Mouse (Mus musculus) MEL (cell line): ENCODE measurements at regions not wholly inside any gene's neighbourhood (a gene's known extent, or its start where the extent isn't known, plus 50 kb on each side); places are given as distances from the start of the nearest gene placed in this dataset.

Experiments used
- DNase-seq: peaks from one replicate; pipeline ENCODE4 v3.0.0; 2011; ENCODE audit warnings: low read depth, low spot score
- H3K27ac ChIP-seq: 2 replicates; pipeline ENCODE4 v1.5.1; 2012; ENCODE audit warnings: low read depth, mild to moderate bottlenecking, control low read depth, low read length, moderate library complexity; ENCODE audit not compliant: control insufficient read depth
- H3K27me3 ChIP-seq, 2 experiments: fragments of 150-350 bp in 1 of 2; sonication (generic) in 1 of 2; 2 replicates each; pipeline ENCODE4 v1.6.1; 2012; ENCODE audit warnings: low read length in 2 of 2, mild to moderate bottlenecking in 2 of 2, improper control_type of control experiment in 1 of 2, moderate library complexity in 1 of 2; ENCODE audit not compliant: insufficient read depth in 2 of 2, control insufficient read depth in 1 of 2
- H3K36me3 ChIP-seq, 2 experiments: 2 replicates each; pipeline ENCODE4 v1.6.1; 2012 to 2014; ENCODE audit warnings: low read length in 2 of 2, improper control_type of control experiment in 1 of 2, inconsistent platforms in 1 of 2, mild to moderate bottlenecking in 1 of 2; ENCODE audit not compliant: insufficient read depth in 2 of 2, control insufficient read depth in 1 of 2
- H3K4me1 ChIP-seq, 2 experiments: fragments of 150-350 bp in 1 of 2; sonication (generic) in 1 of 2; 2 replicates each; pipeline ENCODE4 v1.6.1; 2012; ENCODE audit warnings: low read length in 2 of 2, improper control_type of control experiment in 1 of 2, mild to moderate bottlenecking in 1 of 2; ENCODE audit not compliant: insufficient read depth in 2 of 2, control insufficient read depth in 1 of 2
- H3K4me3 ChIP-seq, 2 experiments: fragments of 150-350 bp in 1 of 2; sonication (generic) in 1 of 2; 2 replicates each; pipeline ENCODE4 v1.5.1; 2012; ENCODE audit warnings: low read depth in 2 of 2, low read length in 2 of 2, mild to moderate bottlenecking in 2 of 2, moderate library complexity in 2 of 2, control low read depth in 1 of 2, improper control_type of control experiment in 1 of 2; ENCODE audit not compliant: control insufficient read depth in 1 of 2, insufficient read depth in 1 of 2
- H3K79me2 ChIP-seq: 2 replicates; pipeline ENCODE4 v1.6.1; 2012; ENCODE audit warnings: mild to moderate bottlenecking, low read length, moderate library complexity; ENCODE audit not compliant: control insufficient read depth, poor library complexity, insufficient read depth
- H3K9ac ChIP-seq: 2 replicates; pipeline ENCODE4 v1.6.1; 2012; ENCODE audit warnings: low read depth, mild to moderate bottlenecking, control low read depth, low read length, moderate library complexity; ENCODE audit not compliant: control insufficient read depth, poor library complexity, severe bottlenecking
- H3K9me3 ChIP-seq: fragments of 150-350 bp; sonication (generic); replicated peaks from 2 replicates; pipeline ENCODE4 v1.6.1; 2012; ENCODE audit warnings: mild to moderate bottlenecking, low read length, improper control_type of control experiment, moderate library complexity; ENCODE audit not compliant: insufficient read depth
- EP300 ChIP-seq, 2 experiments: IDR thresholded peaks; 2 replicates each; pipeline ENCODE4 v1.6.1; 2011; ENCODE audit warnings: improper control_type of control experiment in 2 of 2, low read length in 2 of 2, low read depth in 1 of 2, mild to moderate bottlenecking in 1 of 2
- KAT2A ChIP-seq: conservative IDR thresholded peaks from 2 replicates; pipeline ENCODE4 v1.6.1; 2012; ENCODE audit warnings: low read depth, low read length, improper control_type of control experiment, inconsistent platforms
- MAFK ChIP-seq: IDR thresholded peaks from 2 replicates; pipeline ENCODE4 v1.6.1; 2011; ENCODE audit warnings: low read depth, mild to moderate bottlenecking, low read length, improper control_type of control experiment, borderline replicate concordance
- MAX ChIP-seq: IDR thresholded peaks from 2 replicates; pipeline ENCODE4 v1.6.1; 2011; ENCODE audit warnings: low read length, improper control_type of control experiment
- MEF2A ChIP-seq: IDR thresholded peaks from 2 replicates; pipeline ENCODE4 v1.6.1; 2014; ENCODE audit warnings: low read depth, mild to moderate bottlenecking, inconsistent platforms, low read length, improper control_type of control experiment; ENCODE audit not compliant: poor library complexity, insufficient replicate concordance, severe bottlenecking; ENCODE audit errors: extremely low read depth
- MXI1 ChIP-seq: IDR thresholded peaks from 2 replicates; pipeline ENCODE4 v1.6.1; 2011; ENCODE audit warnings: mild to moderate bottlenecking, low read depth, low read length, improper control_type of control experiment
- MYB ChIP-seq: IDR thresholded peaks from 2 replicates; pipeline ENCODE4 v1.6.1; 2011; ENCODE audit warnings: mild to moderate bottlenecking, low read depth, low read length, improper control_type of control experiment
- NRF1 ChIP-seq: IDR thresholded peaks from 2 replicates; pipeline ENCODE4 v1.6.1; 2014; ENCODE audit warnings: low read depth, mild to moderate bottlenecking, inconsistent platforms, low read length, improper control_type of control experiment, moderate library complexity; ENCODE audit not compliant: poor library complexity, insufficient read depth, severe bottlenecking
- POLR2AphosphoS5 ChIP-seq: IDR thresholded peaks from 2 replicates; pipeline ENCODE4 v1.6.1; 2012; ENCODE audit warnings: low read depth, borderline replicate concordance, mild to moderate bottlenecking, inconsistent platforms, low read length, moderate library complexity, mixed read lengths
- RAD21 ChIP-seq: IDR thresholded peaks from 2 replicates; pipeline ENCODE4 v1.6.1; 2011; ENCODE audit warnings: mild to moderate bottlenecking, low read depth, low read length, improper control_type of control experiment
- TCF12 ChIP-seq: IDR thresholded peaks from 2 replicates; pipeline ENCODE4 v1.6.1; 2014; ENCODE audit warnings: low read depth, mild to moderate bottlenecking, inconsistent platforms, low read length, improper control_type of control experiment, moderate library complexity
- USF2 ChIP-seq, 2 experiments: IDR thresholded peaks; 2 replicates each; pipeline ENCODE4 v1.6.1; 2011 to 2012; ENCODE audit warnings: improper control_type of control experiment in 2 of 2, low read length in 2 of 2, borderline replicate concordance in 1 of 2, inconsistent platforms in 1 of 2, low read depth in 1 of 2, mild to moderate bottlenecking in 1 of 2; ENCODE audit not compliant: insufficient read depth in 1 of 2
- ZC3H11A ChIP-seq: IDR thresholded peaks from 2 replicates; pipeline ENCODE4 v1.6.1; 2012; ENCODE audit warnings: low read depth, mild to moderate bottlenecking, inconsistent platforms, low read length, improper control_type of control experiment
- ZKSCAN1 ChIP-seq: IDR thresholded peaks from 2 replicates; pipeline ENCODE4 v1.6.1; 2012; ENCODE audit warnings: low read depth, mild to moderate bottlenecking, inconsistent platforms, low read length, improper control_type of control experiment, moderate library complexity

- TF ChIP-seq MYB (no peak), MAX (no peak), KAT2A (no peak), NRF1 (no peak), ZC3H11A (no peak), TCF12 (no peak), MEF2A (no peak), MAFK (no peak), POLR2AphosphoS5 (no peak), RAD21 (no peak), EP300 (IDR thresholded peaks at IDR 0.05; ENCODE audit: low read depth in 1 of 2, low read length in 2 of 2) (no peak)
- Histone ChIP-seq H3K79me2 (no peaks in the 10 kb centered on the region), H3K27ac (no peak overlapping the region), H3K4me3 (no peak overlapping the region), H3K4me1 (no peaks in the 10 kb centered on the region), H3K27me3 (no peaks in the 10 kb centered on the region), H3K9me3 (no peaks in the 10 kb centered on the region), H3K36me3 (no peaks in the 10 kb centered on the region), H3K9ac (no peak overlapping the region)
- no peak for DNase-seq
These were observed 397.4 kb downstream of the Lrriq3 start for GRCm38 (mm10) chr3:155490670-155491069.

DNA sequence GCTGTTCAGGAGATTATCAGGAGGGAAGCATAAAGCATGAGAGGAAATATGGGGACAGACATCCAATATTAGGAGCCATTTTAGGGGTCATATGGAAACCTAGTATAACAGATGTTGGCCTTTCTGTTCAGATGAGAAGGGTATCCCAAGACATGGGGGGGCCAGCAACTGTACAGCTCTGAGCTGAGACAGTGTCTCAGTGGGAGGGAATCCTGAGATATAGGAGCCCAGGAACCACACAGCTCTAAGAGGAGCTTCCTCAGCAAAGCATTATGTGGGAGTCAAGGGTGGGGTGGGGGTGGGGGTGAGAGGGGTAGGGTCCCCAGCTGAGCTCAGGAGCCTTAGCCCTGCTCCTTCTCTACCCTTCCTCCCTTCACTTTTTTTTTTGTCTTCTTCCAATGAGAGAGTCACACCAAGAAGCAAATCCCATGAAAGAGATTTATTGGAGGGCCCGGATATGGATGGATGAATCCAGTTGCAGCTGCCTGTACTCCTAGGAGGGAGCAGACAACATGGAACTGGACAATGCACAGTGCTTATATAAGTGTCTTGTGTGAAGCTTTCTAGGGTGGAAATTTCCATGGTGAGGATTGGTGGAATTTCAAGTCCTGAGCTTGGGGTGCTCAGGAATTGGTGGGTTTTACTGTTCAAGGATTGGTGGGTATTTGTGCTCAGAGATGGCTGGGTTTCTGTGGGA lies 417.1 kb downstream of the Lrriq3 start:
- Histone ChIP-seq H3K4me3 (no peak overlapping the region), H3K27me3 (no peaks in the 10 kb centered on the region), H3K79me2 (no peaks in the 10 kb centered on the region), H3K9ac (no peak overlapping the region), H3K27ac (no peak overlapping the region), H3K4me1 (no peaks in the 10 kb centered on the region), H3K36me3 (no peaks in the 10 kb centered on the region), H3K9me3 (no peaks in the 10 kb centered on the region)
- TF ChIP-seq MEF2A (no peak), TCF12 (no peak), EP300 (IDR thresholded peaks at IDR 0.05; ENCODE audit: low read depth in 1 of 2, low read length in 2 of 2) (no peak), ZKSCAN1 (no peak), MXI1 (no peak), USF2 (IDR thresholded peaks at IDR 0.05; ENCODE audit: borderline replicate concordance in 1 of 2, insufficient read depth in 1 of 2, low read depth in 1 of 2, low read length in 2 of 2) (no peak)
- DNase-seq: no peak
